Comparison of ENCODE assay signal across 29 mouse cellular contexts in the genomic region with DNA sequence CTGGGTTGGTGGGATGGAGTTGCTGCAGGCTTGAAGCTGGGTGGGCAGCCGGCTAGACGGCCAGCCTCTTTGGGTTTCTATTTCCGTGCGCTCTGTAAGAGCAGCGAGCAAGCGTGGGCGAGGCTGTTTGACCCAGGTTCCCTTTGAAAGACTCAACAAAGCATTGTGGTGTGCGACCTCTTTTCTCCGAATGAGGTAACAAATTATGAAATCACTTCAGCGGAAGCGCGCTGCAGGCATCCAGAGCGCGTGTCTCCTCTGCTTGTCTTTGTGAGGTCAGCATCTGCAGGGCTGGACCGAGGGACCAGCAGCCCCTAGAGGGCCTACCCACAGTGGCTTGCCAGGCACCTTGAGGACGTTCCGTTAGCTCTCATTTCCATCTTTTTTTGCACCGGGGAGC.
DNase-seq lines count a peak whose midpoint lies in the region; ATAC-seq lines count a peak whose summit lies in the region.
"Had no signal": no experiment of that assay in that cellular context is flagged by ENCODE, and none has a peak within 500 bp of the region (broad histone marks: within the 10 kb centered on the region; RNA-seq: fewer than 3 reads in every experiment).

No protein-coding gene starts in this region.

- no peaks in the 10 kb centered on the region for H3K9me3 ChIP-seq in heart, embryonic 12.5 days (replicated peaks)
- no peaks in the 10 kb centered on the region for H3K9me3 ChIP-seq in kidney, embryonic 15.5 days (replicated peaks)
- no peaks in the 10 kb centered on the region for H3K9me3 ChIP-seq in midbrain, embryonic 14.5 days (ENCODE audit: control insufficient read depth, low read length)
- H3K9me3 ChIP-seq: embryonic facial prominence, embryonic 12.5 days; forebrain, embryonic 15.5 days; G1E; intestine, embryonic 15.5 days; liver, embryonic 12.5 days; neural tube, embryonic 15.5 days had no signal

- H3K9ac ChIP-seq in heart, embryonic 12.5 days, result no peak overlapping the region
- no peak overlapping the region for H3K9ac ChIP-seq in kidney, embryonic 15.5 days
- no peak overlapping the region for H3K9ac ChIP-seq in midbrain, embryonic 14.5 days (replicated peaks; ENCODE audit: low read length)
- H3K9ac ChIP-seq: embryonic facial prominence, embryonic 12.5 days; forebrain, embryonic 15.5 days; intestine, embryonic 15.5 days; liver, embryonic 12.5 days; liver, postnatal 0 days; neural tube, embryonic 15.5 days had no signal

- no peaks in the 10 kb centered on the region for H3K36me3 ChIP-seq in heart, embryonic 12.5 days
- no peaks in the 10 kb centered on the region for H3K36me3 ChIP-seq in kidney, embryonic 15.5 days
- H3K36me3 ChIP-seq in midbrain, embryonic 14.5 days (ENCODE audit: control insufficient read depth, insufficient read depth, low read length), result no peaks in the 10 kb centered on the region
- H3K36me3 ChIP-seq: embryonic facial prominence, embryonic 12.5 days; forebrain, embryonic 15.5 days; intestine, embryonic 15.5 days; liver, embryonic 12.5 days; neural tube, embryonic 15.5 days had no signal

- WGBS in heart, embryonic 12.5 days, result 77% methylated on average over 18 of the region's 18 CpGs
- WGBS in kidney, embryonic 15.5 days, result 81% methylated on average over 18 of the region's 18 CpGs
- 82% methylated on average over 18 of the region's 18 CpGs for WGBS in midbrain, embryonic 14.5 days

- H3K4me3 ChIP-seq in heart, embryonic 12.5 days, result no peak overlapping the region
- H3K4me3 ChIP-seq in kidney, embryonic 15.5 days (replicated peaks), result no peak overlapping the region
- H3K4me3 ChIP-seq in midbrain, embryonic 14.5 days (replicated peaks; ENCODE audit: low read depth, low read length), result no peak overlapping the region
- H3K4me3 ChIP-seq: embryonic facial prominence, embryonic 12.5 days; forebrain, embryonic 15.5 days; gastrocnemius, adult 2 months; intestine, embryonic 15.5 days; left cerebral cortex, adult 2 months; liver, embryonic 12.5 days; neural tube, embryonic 15.5 days had no signal

- intact Hi-C loops in left cerebral cortex, postnatal 36 days (cut with DNase I), result no loop called here

- H3K27me3 ChIP-seq in heart, embryonic 12.5 days (replicated peaks), result no peaks in the 10 kb centered on the region; the same call in 1 of the 2 replicates
- no peaks in the 10 kb centered on the region for H3K27me3 ChIP-seq in kidney, embryonic 15.5 days
- no peaks in the 10 kb centered on the region for H3K27me3 ChIP-seq in midbrain, embryonic 14.5 days (ENCODE audit: control insufficient read depth, insufficient read depth, low read length)
- H3K27me3 ChIP-seq: embryonic facial prominence, embryonic 12.5 days; intestine, embryonic 15.5 days; liver, embryonic 12.5 days; Patski had no signal

- H3K4me2 ChIP-seq in heart, embryonic 12.5 days, result peak overlapping the region; percentile 11; the same call in 1 of the 2 replicates
- H3K4me2 ChIP-seq in kidney, embryonic 15.5 days, result no peak overlapping the region
- no peak overlapping the region for H3K4me2 ChIP-seq in midbrain, embryonic 14.5 days (ENCODE audit: low read length)
- H3K4me2 ChIP-seq: embryonic facial prominence, embryonic 12.5 days; forebrain, embryonic 15.5 days; intestine, embryonic 15.5 days; liver, embryonic 12.5 days; neural tube, embryonic 15.5 days had no signal

- peaks cover 16% of the 10 kb centered on the region for H3K4me1 ChIP-seq in heart, embryonic 12.5 days (replicated peaks)
- H3K4me1 ChIP-seq in kidney, embryonic 15.5 days, result peaks cover 47% of the 10 kb centered on the region
- H3K4me1 ChIP-seq in midbrain, embryonic 14.5 days (ENCODE audit: control insufficient read depth, insufficient read depth, low read length), result peaks cover 26% of the 10 kb centered on the region

- no peak for ATAC-seq in heart, embryonic 12.5 days (ENCODE audit: insufficient number of reproducible peaks, low FRiP score)
- peak; percentile 10; the same call in 1 of the 2 replicates for ATAC-seq in kidney, embryonic 15.5 days (replicated peaks; ENCODE audit: low FRiP score)
- no peak for ATAC-seq in midbrain, embryonic 14.5 days (ENCODE audit: low FRiP score, low TSS enrichment)
- ATAC-seq: forebrain, embryonic 15.5 days; hindbrain, postnatal 0 days; intestine, embryonic 15.5 days; liver, embryonic 12.5 days; liver, postnatal 0 days; Patski had no signal

- no peak for DNase-seq in heart, adult 9 months (ENCODE audit: low spot score in 2 of 2)
- no peak for DNase-seq in kidney, adult 9 months
- DNase-seq in Muller cell, postnatal 12 days (ENCODE audit: inconsistent ontology term), result peak; percentile 69
- no peak for DNase-seq in midbrain, embryonic 14.5 days
- no peak for DNase-seq in urinary bladder, postnatal 14 days (ENCODE audit: low spot score)
- no peak for DNase-seq in left cerebral cortex, postnatal 36 days (ENCODE audit: low spot score in 2 of 2)
- DNase-seq: adrenal gland, postnatal 10 days; cerebellum, adult 11 months; cerebellum, adult 9-10 months; cerebellum, postnatal 36 days; gastrocnemius, adult 2 months; gastrocnemius, postnatal 36 days; heart, postnatal 4 days; kidney, postnatal 25 days; liver, postnatal 0 days; right cerebral cortex, adult 18-20 months; right cerebral cortex, postnatal 4 days had no signal

- no peak overlapping the region for H3K27ac ChIP-seq in heart, embryonic 12.5 days (ENCODE audit: poor library complexity, severe bottlenecking)
- H3K27ac ChIP-seq in kidney, embryonic 15.5 days, result no peak overlapping the region
- H3K27ac ChIP-seq in midbrain, embryonic 14.5 days (replicated peaks; ENCODE audit: low read depth, low read length), result peak overlapping the region; percentile 9; the same call in 1 of the 2 replicates
- H3K27ac ChIP-seq: embryonic facial prominence, embryonic 12.5 days; forebrain, embryonic 15.5 days; gastrocnemius, adult 2 months; hindbrain, postnatal 0 days; intestine, embryonic 15.5 days; left cerebral cortex, adult 2 months; liver, embryonic 12.5 days; macrophage; neural tube, embryonic 15.5 days had no signal
